Mouse (Mus musculus) intestine, embryonic 16.5 days (tissue): ENCODE data around the gene Ufd1. TPM values are rescaled to one million over a fixed set of nuclear protein-coding genes. Genes with fewer than 3 reads are reported as not detected.

Source experiments
- ATAC-seq: fragments of 200-750 bp; cut with Nextera tagmentation; 2 replicates; pipeline ENCODE4 v1.8.0; 2017; ENCODE audit warnings: moderate TSS enrichment, moderate library complexity
- H3K27ac ChIP-seq: fragments of 300-500 bp; sonication (generic); 2 replicates; pipeline ENCODE4 v1.5.1; 2014; ENCODE audit warnings: mild to moderate bottlenecking, low read length
- H3K27me3 ChIP-seq: fragments of 300-500 bp; sonication (generic); replicated peaks from 2 replicates; pipeline ENCODE4 v1.6.1; 2014; ENCODE audit warnings: low read length, control low read depth, mixed read lengths; ENCODE audit not compliant: control insufficient read depth, insufficient read depth
- H3K36me3 ChIP-seq: fragments of 300-500 bp; sonication (generic); 2 replicates; pipeline ENCODE4 v1.6.1; 2014; ENCODE audit warnings: low read length, control low read depth; ENCODE audit not compliant: control insufficient read depth, insufficient read depth
- H3K4me1 ChIP-seq: fragments of 300-500 bp; sonication (generic); 2 replicates; pipeline ENCODE4 v1.6.1; 2014; ENCODE audit warnings: low read length, control low read depth, mixed read lengths; ENCODE audit not compliant: control insufficient read depth, insufficient read depth
- H3K4me2 ChIP-seq: fragments of 300-500 bp; sonication (generic); 2 replicates; pipeline ENCODE4 v1.6.1; 2014; ENCODE audit warnings: low read depth, low read length, control low read depth
- H3K4me3 ChIP-seq: fragments of 300-500 bp; sonication (generic); 2 replicates; pipeline ENCODE4 v1.5.1; 2014; ENCODE audit warnings: mild to moderate bottlenecking, low read length
- H3K9ac ChIP-seq: fragments of 300-500 bp; sonication (generic); 2 replicates; pipeline ENCODE4 v1.6.1; 2014; ENCODE audit warnings: low read depth, low read length
- H3K9me3 ChIP-seq: fragments of 300-500 bp; sonication (generic); 2 replicates; pipeline ENCODE4 v1.6.1; 2016; ENCODE audit warnings: low read length, control low read depth; ENCODE audit not compliant: control insufficient read depth
- WGBS: fragments of 180-500 bp; shearing (Covaris S2); extraction: QIAGEN DNeasy Blood & Tissue Kit; methylation state at CpG from one replicate; pipeline ENCODE4 v1.1.7; 2014; 5-methylcytosine and 5-hydroxymethylcytosine counted together
- polyA plus RNA-seq: library from polyadenylated mRNA; unstranded; fragments of >200 nt; fragmentation: Nextera tagmentation; extraction: Ambion mirVana; gene quantifications from 2 replicates; pipeline ENCODE4 v1.2.1, GENCODE M21; 2015

Gene Ufd1
- polyA plus RNA-seq, 1 experiment from 2014 or later, result 61.0 TPM

- Histone ChIP-seq H3K27ac (no peak overlapping the region), H3K4me2 (no peak overlapping the region), H3K4me3 (peak overlapping the region; percentile 49), H3K9me3 (no peaks in the 10 kb centered on the region), H3K36me3 (0 out of 2 replicates have a peak, but pooled peaks cover 2% of the 10 kb centered on the region), H3K4me1 (peaks cover 9% of the 10 kb centered on the region; the same call in 1 of the 2 replicates), H3K27me3 (peaks cover 39% of the 10 kb centered on the region), H3K9ac (0 out of 2 replicates have a peak overlapping the region, but pooled peaks have one; percentile 51)
- 67% methylated on average over 2 of the region's 2 CpGs for WGBS
- ATAC-seq, result no peak
Measured at GRCm38 (mm10) chr16:18778461-18778860, 33.1 kb upstream of the Ufd1 start.

GRCm38 (mm10) chr16:18781810-18782209 lies 29.8 kb upstream of the Ufd1 start:
- no peak for ATAC-seq
- Histone ChIP-seq H3K4me1 (peaks cover 9% of the 10 kb centered on the region; the same call in 1 of the 2 replicates), H3K4me3 (no peak overlapping the region), H3K9me3 (no peaks in the 10 kb centered on the region), H3K36me3 (0 out of 2 replicates have a peak, but pooled peaks cover 5% of the 10 kb centered on the region), H3K27me3 (peaks cover 24% of the 10 kb centered on the region), H3K4me2 (no peak overlapping the region), H3K9ac (no peak overlapping the region), H3K27ac (no peak overlapping the region)
- WGBS, result 92% methylated on average over 10 of the region's 10 CpGs

GRCm38 (mm10) chr16:18785025-18785424 lies 26.6 kb upstream of the Ufd1 start:
- Histone ChIP-seq H3K36me3 (0 out of 2 replicates have a peak, but pooled peaks cover 5% of the 10 kb centered on the region), H3K27ac (no peak overlapping the region), H3K4me3 (no peak overlapping the region), H3K27me3 (no peaks in the 10 kb centered on the region), H3K9me3 (no peaks in the 10 kb centered on the region), H3K9ac (no peak overlapping the region), H3K4me1 (no peaks in the 10 kb centered on the region), H3K4me2 (no peak overlapping the region)
- 90% methylated on average over 7 of the region's 7 CpGs for WGBS
- no peak for ATAC-seq

- no peaks in the 10 kb centered on the region for H3K9me3 ChIP-seq
- H3K27me3 ChIP-seq, result no peaks in the 10 kb centered on the region
- H3K4me3 ChIP-seq, result no peak overlapping the region
- no peaks in the 10 kb centered on the region for H3K4me1 ChIP-seq
- H3K4me2 ChIP-seq, result no peak overlapping the region
- 91% methylated on average over 1 of the region's 1 CpGs for WGBS
- H3K36me3 ChIP-seq, result 0 out of 2 replicates have a peak, but pooled peaks cover 5% of the 10 kb centered on the region
- H3K9ac ChIP-seq, result no peak overlapping the region
- no peak overlapping the region for H3K27ac ChIP-seq
- no peak for ATAC-seq
Measured at GRCm38 (mm10) chr16:18785485-18785884, 26.1 kb upstream of the Ufd1 start.

- ATAC-seq, result no peak
- H3K36me3 ChIP-seq, result 0 out of 2 replicates have a peak, but pooled peaks cover 5% of the 10 kb centered on the region
- no peaks in the 10 kb centered on the region for H3K9me3 ChIP-seq
- H3K27me3 ChIP-seq, result no peaks in the 10 kb centered on the region
- no peak overlapping the region for H3K4me3 ChIP-seq
- no peak overlapping the region for H3K27ac ChIP-seq
- WGBS, result 94% methylated on average over 10 of the region's 10 CpGs
- H3K4me1 ChIP-seq, result no peaks in the 10 kb centered on the region
- H3K9ac ChIP-seq, result no peak overlapping the region
- no peak overlapping the region for H3K4me2 ChIP-seq
Measured at GRCm38 (mm10) chr16:18786652-18787051, 24.9 kb upstream of the Ufd1 start.

- H3K27me3 ChIP-seq, result no peaks in the 10 kb centered on the region
- H3K36me3 ChIP-seq, result no peaks in the 10 kb centered on the region
- H3K4me2 ChIP-seq, result no peak overlapping the region
- ATAC-seq, result no peak
- 89% methylated on average over 10 of the region's 10 CpGs for WGBS
- H3K9me3 ChIP-seq, result no peaks in the 10 kb centered on the region
- no peaks in the 10 kb centered on the region for H3K4me1 ChIP-seq
- no peak overlapping the region for H3K9ac ChIP-seq
- H3K27ac ChIP-seq, result no peak overlapping the region
- H3K4me3 ChIP-seq, result no peak overlapping the region
Measured at GRCm38 (mm10) chr16:18788627-18789406, 22.8 kb upstream of the Ufd1 start.

- no peak overlapping the region for H3K4me2 ChIP-seq
- H3K27me3 ChIP-seq, result no peaks in the 10 kb centered on the region
- no peaks in the 10 kb centered on the region for H3K9me3 ChIP-seq
- H3K36me3 ChIP-seq, result peaks cover 8% of the 10 kb centered on the region; the same call in 1 of the 2 replicates
- no peaks in the 10 kb centered on the region for H3K4me1 ChIP-seq
- H3K4me3 ChIP-seq, result no peak overlapping the region
- no peak for ATAC-seq
- no peak overlapping the region for H3K27ac ChIP-seq
- no peak overlapping the region for H3K9ac ChIP-seq
- WGBS, result 91% methylated on average over 11 of the region's 11 CpGs
Measured at GRCm38 (mm10) chr16:18795223-18795899, 16.2 kb upstream of the Ufd1 start.

GRCm38 (mm10) chr16:18796645-18797044 lies 14.9 kb upstream of the Ufd1 start:
- Histone ChIP-seq H3K9me3 (no peaks in the 10 kb centered on the region), H3K27me3 (no peaks in the 10 kb centered on the region), H3K4me1 (no peaks in the 10 kb centered on the region), H3K4me2 (no peak overlapping the region), H3K27ac (no peak overlapping the region), H3K9ac (no peak overlapping the region), H3K4me3 (no peak overlapping the region), H3K36me3 (peaks cover 8% of the 10 kb centered on the region)
- WGBS, result 86% methylated on average over 7 of the region's 7 CpGs
- ATAC-seq, result no peak

GRCm38 (mm10) chr16:18798151-18798550 lies 13.4 kb upstream of the Ufd1 start:
- Histone ChIP-seq H3K27me3 (no peaks in the 10 kb centered on the region), H3K4me3 (no peak overlapping the region), H3K36me3 (peaks cover 8% of the 10 kb centered on the region), H3K4me2 (no peak overlapping the region), H3K4me1 (no peaks in the 10 kb centered on the region), H3K9ac (no peak overlapping the region), H3K9me3 (no peaks in the 10 kb centered on the region), H3K27ac (no peak overlapping the region)
- WGBS, result 90% methylated on average over 5 of the region's 5 CpGs
- no peak for ATAC-seq
